Mouse (Mus musculus): ENCODE measurements around the gene Plekhg3. TPM values are rescaled to one million over a fixed set of nuclear protein-coding genes. Genes with fewer than 3 reads are reported as not detected.

Plekhg3 gene
- 12.2 and 14.7 TPM in 2 replicates for total RNA-seq (2021)
- long read RNA-seq, partial matches to known transcripts: 0 of 2 reads
- long read RNA-seq, other reads (novel, unspliced or antisense): 2 of 2 reads

- DNase-seq: no peak
Measured at GRCm38 (mm10) chr12:76530580-76531139, at the start of gene Plekhg3. TSS of gene Plekhg3 (plus strand) at chr12:76530891.

- DNase-seq: no peak
Measured at GRCm38 (mm10) chr12:76482446-76482845, 48.2 kb upstream of the Plekhg3 start.

DNA sequence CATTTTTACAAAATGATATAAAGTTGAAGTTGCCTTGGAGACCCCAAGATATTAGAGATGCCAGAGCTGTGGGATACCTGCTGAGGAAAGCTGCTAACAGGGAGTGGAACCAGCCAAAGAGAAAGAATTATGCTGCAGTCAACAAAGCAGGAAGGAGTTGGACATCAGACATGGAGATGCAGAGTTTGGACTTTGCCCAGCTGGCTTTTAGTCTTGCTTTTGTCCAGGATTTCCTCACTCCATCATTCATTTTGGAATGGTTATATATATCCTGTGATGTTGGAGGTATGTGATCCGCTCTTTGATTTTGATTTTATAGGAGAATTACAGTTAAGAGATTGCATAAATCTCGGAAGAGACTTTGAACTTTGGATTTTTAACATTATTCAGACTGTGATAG lies 47.7 kb upstream of the Plekhg3 start:
- DNase-seq: no peak

DNA sequence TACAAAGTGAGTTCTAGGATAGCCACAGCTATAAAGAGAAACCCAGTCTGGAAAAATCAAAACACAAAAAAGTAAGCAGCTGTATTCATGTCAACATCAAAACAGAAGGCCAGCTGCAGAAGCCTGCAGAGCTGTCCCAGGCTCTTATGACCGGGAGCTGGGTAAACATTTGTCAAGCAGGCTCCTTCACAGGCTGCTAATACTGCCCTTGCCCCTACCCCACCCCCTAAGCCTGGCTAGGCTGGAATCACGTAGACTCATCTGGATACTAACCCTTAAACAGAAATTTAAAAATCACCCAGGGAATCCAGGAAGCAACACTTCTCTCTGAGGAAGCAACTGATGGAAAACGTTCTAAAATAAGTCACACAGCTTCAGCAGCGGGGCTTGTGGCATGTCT lies 45.8 kb upstream of the Plekhg3 start:
- no peak for DNase-seq

GRCm38 (mm10) chr12:76485381-76485780 lies 45.3 kb upstream of the Plekhg3 start:
- no peak for DNase-seq

- no peak for DNase-seq
Measured at GRCm38 (mm10) chr12:76486943-76487342, 43.7 kb upstream of the Plekhg3 start.

GRCm38 (mm10) chr12:76490798-76491197 lies 39.9 kb upstream of the Plekhg3 start:
- no peak for DNase-seq

GRCm38 (mm10) chr12:76493462-76493861 lies 37.2 kb upstream of the Plekhg3 start:
- DNase-seq: no peak

GRCm38 (mm10) chr12:76495381-76495780 lies 35.3 kb upstream of the Plekhg3 start:
- DNase-seq: no peak

GRCm38 (mm10) chr12:76496324-76496723 lies 34.4 kb upstream of the Plekhg3 start:
- DNase-seq: peak; percentile 56

DNA sequence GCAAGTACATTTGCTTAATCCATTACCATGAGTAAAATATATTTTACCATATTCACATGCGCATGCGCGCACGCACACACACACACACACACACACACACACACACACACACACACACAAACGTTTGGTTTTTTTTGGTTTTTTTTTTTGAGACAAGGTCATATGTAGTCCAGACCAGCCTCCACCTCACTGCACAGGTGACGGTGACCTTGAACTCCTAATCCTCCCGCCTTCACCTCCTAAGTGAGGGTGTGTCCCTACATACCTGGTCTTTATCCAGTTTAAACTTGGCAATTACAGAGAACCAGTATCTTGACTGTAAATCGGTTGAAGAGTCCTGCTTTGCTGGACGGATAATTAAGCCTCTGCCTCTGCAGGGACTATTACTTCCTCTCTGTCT lies 31.4 kb upstream of the Plekhg3 start:
- DNase-seq: no peak

DNA sequence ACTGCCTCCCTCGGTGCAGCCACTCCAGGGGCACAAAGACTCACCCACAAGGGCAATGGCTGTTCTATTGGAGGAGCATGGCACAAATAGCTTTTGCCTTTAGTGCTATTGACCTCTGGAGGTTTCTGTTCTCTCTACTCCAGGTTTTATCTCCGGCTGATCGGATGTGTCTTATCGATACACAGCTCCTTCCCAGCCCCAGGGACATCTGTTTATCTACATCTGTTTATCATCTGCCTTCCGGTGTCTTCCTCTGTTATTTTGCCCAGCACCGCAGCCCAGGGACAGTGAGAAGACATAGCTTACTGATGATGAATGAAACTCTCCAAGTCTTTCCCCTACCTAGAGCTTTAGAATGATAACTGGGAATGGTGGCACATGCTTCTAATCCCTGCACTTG lies 30.6 kb upstream of the Plekhg3 start:
- DNase-seq: no peak

DNA sequence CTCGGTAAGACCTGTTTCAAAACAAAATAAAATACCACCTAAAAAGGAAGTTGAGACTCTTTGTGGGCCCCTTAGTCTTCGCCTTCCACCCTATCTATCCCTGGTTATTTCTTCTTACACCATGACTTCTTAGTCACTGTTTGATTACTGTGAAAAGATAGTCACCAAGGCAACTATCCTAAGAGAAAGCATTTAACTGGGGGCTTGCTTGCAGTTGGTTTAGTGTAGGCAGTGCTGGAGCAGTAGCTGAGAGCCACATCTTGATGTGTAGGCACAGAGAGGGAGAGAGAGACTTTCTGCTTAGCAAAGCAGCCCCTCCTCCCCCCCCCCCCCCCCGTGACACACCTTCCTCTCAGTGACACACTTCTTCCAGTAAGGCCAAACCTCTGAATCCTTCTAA lies 29.8 kb upstream of the Plekhg3 start:
- DNase-seq: no peak

DNA sequence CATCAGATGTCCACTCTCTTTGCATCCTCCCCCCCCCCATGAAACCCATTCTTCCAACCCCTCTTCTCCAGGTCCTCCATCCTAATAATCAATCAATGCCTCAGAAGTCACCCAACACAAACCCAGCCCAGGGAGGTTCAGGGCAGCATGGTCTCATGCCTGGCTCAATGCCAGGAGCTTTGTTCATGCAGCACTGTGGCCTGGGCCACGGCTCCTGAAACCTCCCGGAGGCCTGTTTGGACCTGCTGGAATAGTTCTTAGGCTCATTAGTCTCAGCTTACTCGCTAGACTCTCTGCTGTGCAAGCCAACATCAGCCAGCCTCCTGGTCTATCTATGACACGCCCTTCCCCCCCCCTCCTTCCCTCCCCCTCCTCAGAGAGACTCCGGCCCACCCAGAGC lies 27.7 kb upstream of the Plekhg3 start:
- no peak for DNase-seq

- DNase-seq: no peak
Measured at GRCm38 (mm10) chr12:76506522-76506921, 24.2 kb upstream of the Plekhg3 start.

DNA sequence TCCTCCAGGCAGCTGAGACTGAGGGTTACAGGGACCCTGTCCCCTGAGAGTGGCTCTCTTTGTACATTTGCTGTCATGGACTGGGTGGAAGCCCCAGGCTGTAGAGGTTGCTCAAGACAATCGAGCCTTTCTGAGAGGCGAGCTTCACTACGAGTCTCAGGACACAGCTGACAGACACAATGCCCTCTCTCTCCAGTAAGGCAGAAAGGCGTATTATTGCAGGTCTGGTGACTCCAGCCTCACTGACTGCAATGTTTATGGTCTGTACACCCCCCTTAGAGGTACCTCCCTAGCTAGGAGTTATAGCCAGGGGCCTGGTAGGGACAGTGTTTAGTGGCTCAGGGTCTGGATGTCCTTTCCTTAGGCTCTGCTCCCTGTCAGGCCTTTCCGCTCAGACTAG lies 22.9 kb upstream of the Plekhg3 start:
- no peak for DNase-seq

DNA sequence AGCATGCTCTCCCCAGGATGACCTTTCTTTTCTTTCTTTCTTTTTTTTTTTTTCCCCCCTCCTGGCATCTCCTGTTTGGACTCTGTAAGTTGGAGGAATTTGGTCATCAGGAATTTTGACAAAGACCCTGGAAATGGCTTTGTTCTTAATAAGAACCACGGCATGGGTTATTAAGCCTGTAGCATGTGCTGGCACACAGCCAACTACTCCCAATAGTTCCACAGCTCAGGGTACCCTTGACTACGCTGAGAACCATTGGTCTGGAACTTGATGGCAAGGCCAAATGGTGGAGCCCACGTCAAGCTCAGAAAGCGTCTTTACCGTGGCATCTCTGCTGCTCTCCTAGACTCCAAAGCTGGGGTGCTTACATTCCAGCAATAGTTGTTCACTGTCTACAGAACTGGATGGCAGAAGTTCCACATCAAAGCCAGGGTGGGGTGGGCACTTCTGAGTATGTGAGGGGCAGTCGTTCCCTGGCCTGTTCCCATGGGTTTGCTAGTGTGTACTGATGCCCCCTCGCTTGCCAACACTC lies 21.7 kb upstream of the Plekhg3 start:
- no peak for DNase-seq

- DNase-seq: peak; percentile 35
Measured at GRCm38 (mm10) chr12:76512731-76513130, 18.0 kb upstream of the Plekhg3 start.

GRCm38 (mm10) chr12:76514842-76515241 lies 15.8 kb upstream of the Plekhg3 start:
- no peak for DNase-seq

GRCm38 (mm10) chr12:76518000-76518399 lies 12.7 kb upstream of the Plekhg3 start:
- no peak for DNase-seq

DNA sequence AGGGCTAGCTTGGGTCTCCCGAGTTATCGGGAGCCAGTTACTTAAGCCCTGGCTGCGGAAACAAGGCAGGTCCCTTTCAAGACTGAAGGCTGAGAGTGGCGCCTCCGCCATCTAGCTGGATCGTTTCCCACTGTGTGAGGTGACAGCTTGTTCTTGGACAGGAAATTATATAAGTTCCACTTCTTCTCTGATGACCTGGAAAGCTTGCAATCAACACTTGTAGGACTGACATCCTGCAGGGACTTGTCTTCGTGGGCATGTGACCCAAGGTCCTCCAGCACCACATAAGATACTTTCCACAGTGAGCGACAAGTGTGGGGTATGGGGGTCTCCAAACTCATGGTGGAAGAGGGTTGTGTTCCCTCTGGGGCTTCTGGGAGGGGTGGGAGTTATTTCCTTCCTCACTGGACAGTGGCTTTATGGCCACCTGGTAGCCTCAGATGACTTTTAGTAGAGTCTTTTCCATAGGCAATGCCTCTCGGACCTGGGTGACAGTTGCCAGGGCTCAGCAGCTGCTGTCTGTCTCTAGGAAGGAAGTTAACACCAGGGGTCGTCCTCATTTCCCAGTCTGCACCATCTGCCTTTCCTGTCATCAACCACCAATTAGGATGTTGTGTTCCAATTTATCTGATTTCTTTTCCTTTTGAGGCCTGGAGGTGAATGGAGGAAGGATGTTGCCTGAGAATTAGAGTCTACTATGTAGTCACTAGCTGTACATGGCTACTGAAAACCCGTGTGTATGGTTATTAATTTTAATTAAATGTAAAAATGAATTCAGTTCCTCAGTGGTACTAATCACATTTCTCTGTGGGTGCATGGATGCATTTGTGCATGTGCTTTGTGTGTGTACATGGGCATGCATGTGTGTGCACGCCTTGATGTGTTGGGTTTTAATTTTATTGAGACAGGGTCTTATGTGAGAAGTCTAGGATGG lies 11.5 kb upstream of the Plekhg3 start:
- DNase-seq: no peak

GRCm38 (mm10) chr12:76523654-76524053 lies 7.0 kb upstream of the Plekhg3 start:
- DNase-seq: no peak

DNA sequence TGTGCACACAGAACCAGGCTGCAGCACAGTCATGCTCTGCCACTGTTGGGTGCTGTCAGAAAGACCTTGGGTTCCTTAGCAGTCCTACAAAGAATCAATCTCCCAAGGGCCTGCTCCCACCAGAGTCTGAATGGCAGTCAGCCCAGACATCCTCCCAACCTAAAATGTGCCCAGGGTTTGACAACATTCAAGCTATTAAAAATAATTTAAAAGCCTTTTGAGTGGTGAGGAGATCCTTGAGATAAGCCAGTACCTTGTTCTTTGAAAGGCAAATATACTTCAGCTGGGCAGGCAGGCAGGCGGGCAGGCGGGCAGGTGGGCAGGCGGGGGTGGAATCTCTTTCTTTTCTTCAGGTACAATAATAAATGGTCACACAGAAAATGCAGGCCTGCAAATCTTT lies 5.8 kb upstream of the Plekhg3 start:
- no peak for DNase-seq
